Comparison of ENCODE assay signal across 14 mouse cellular contexts in the genomic region with DNA sequence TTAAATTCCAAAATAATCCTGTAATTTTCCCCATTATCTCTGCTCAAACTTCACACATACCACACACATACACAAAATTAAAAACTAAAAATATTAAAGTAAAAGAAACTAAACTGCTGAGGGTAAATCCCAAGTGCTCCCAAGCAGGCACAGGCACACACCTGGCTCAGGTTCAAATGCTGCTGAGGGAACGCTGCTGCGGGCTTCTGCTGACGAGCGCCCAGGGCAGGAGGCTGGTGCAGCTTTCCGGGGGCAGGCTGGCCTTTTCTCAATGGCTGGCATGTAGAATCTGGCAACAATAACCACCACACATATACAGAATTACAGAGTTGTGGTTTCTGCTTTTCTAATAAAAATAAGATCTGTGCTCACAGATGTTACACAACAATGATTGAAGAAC. TPM values are rescaled to one million over a fixed set of nuclear protein-coding genes. Genes with fewer than 3 reads are reported as not detected.
"Had no signal": no experiment of that assay in that cellular context is flagged by ENCODE, and none has a peak within 500 bp of the region (broad histone marks: within the 10 kb centered on the region; RNA-seq: fewer than 3 reads in every experiment).

No protein-coding gene starts in this region.

- H3K4me3 ChIP-seq: left cerebral cortex, adult 2 months; liver, embryonic 13.5 days had no signal

- H3K27ac ChIP-seq: kidney, postnatal 0 days; left cerebral cortex, adult 2 months; liver, embryonic 13.5 days had no signal

- DNase-seq: kidney, postnatal 25 days; layer of hippocampus, postnatal 36 days; liver, embryonic 13.5 days; lung, adult 2 months; lung, postnatal 14 days; lung, postnatal 4 days; midbrain, embryonic 14.5 days; thymus, adult 18-20 months; thymus, postnatal 36 days had no signal

RNA-seq across cellular contexts. Expression of gene D430041D05Rik, which starts 19.8 kb away (rescaled TPM):
- total RNA-seq: liver, adult 2 months; megakaryocyte progenitor cell, adult 5-6 weeks; megakaryocyte-erythroid progenitor cell, adult 5-6 weeks had no signal
